Mouse (Mus musculus): ENCODE measurements around the gene Gm4787. TPM values are rescaled to one million over a fixed set of nuclear protein-coding genes. Genes with fewer than 3 reads are reported as not detected.
"Not testable (repeated sequence)": the region's sequence is repeated elsewhere in the genome, so short reads cannot be mapped to it uniquely, and the experiment has no call there.

Gm4787 gene
- 0.43 and 0.51 TPM in 2 replicates for polyA plus RNA-seq (2012; rRNA removed)

DNA sequence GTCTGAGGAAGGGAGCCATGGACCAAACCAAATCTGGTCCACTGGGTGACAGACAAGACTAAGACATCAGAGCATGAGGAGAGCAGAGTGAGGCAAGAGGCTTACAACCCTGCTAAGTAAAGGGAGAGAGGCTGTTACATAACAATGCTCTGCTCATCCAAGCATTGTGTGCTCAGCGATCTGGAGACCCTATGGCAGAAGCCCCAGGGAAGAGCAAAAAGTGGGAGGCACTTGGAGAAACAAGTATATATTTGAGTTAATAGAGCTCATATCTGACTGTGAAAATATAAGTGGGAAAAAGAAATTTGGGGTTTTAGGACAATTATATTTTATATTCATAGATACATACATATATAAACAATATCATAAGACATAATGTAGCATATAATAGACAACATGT is at the start of gene Gm4787:
Gene Gm4787 (minus strand): TSS at position 101 of the 400 bp plus-strand sequence.
- DNase-seq; H3K27me3 ChIP-seq (ENCODE audit: control insufficient read depth, insufficient read depth, low read length); H3K4me3 ChIP-seq (ENCODE audit: control insufficient read depth, insufficient read depth, low read length); H3K4me1 ChIP-seq (replicated peaks; ENCODE audit: control insufficient read depth, insufficient read depth, low read length); H3K36me3 ChIP-seq (ENCODE audit: control insufficient read depth, insufficient read depth, low read length); H3K27ac ChIP-seq (ENCODE audit: control insufficient read depth, insufficient read depth, low read length): not testable (repeated sequence)
- 97% methylated on average over 1 of the region's 1 CpGs for WGBS

DNA sequence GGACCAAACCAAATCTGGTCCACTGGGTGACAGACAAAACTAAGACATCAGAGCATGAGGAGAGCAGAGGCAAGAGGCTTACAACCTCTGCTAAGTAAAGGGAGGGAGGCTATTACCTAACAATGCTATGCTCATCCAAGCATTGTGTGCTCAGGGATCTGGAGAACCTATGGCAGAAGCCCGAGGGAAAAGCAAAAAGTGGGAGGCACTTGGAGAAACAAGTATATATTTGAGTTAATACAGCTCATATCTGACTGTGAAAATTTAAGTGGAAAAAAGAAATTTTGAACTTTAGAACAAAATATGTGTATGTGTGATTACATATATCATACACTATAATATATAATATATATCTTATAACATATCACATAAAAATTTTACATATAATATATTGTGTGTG is 42.6 kb upstream of the Gm4787 start, which contains the start of gene Adam4:
Gene Adam4 (minus strand): TSS at position 101 of the 400 bp plus-strand sequence.
- no peak for DNase-seq
- TF ChIP-seq POLR2A (IDR thresholded peaks at IDR 0.05; ENCODE audit: control insufficient read depth, extremely low read depth, insufficient read depth, low read length, poor library complexity) (no peak), CTCF (IDR thresholded peaks at IDR 0.05; ENCODE audit: borderline replicate concordance, control insufficient read depth, extremely low read depth, insufficient read depth, low read length, poor library complexity) (no peak)
- Histone ChIP-seq H3K4me3 (ENCODE audit: control insufficient read depth, insufficient read depth, low read length) (no peak within 1 kb of the TSS), H3K27me3 (ENCODE audit: control insufficient read depth, insufficient read depth, low read length) (no peaks in the 10 kb centered on the region), H3K27ac (ENCODE audit: control insufficient read depth, insufficient read depth, low read length) (no peak within 1 kb of the TSS), H3K4me1 (replicated peaks; ENCODE audit: control insufficient read depth, insufficient read depth, low read length) (no peaks in the 10 kb centered on the region), H3K36me3 (ENCODE audit: control insufficient read depth, insufficient read depth, low read length) (no peaks in the 10 kb centered on the region)
- WGBS: 97% methylated on average over 1 of the region's 1 CpGs

DNA sequence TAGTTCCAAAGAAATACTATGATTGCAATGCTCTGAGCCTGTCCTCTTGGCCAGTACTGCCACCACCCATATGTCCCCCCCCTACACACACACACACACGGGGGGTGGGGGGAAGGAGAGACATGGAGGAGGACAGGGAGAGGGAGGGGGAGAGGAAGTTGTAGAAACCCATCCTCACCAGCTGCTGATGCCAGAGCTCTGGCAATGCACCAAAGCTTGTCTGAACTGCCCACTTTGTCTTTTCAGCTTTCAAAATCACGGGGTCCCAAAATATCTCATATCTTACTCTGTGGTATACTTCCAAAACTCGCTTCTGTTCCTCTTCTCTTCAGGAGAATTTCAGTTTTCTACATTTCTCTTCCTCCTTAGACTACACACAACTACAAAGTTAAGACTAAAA is 33.9 kb upstream of the Gm4787 start:
- no peak for DNase-seq
- Histone ChIP-seq H3K4me3 (ENCODE audit: control insufficient read depth, insufficient read depth, low read length) (no peak overlapping the region), H3K27ac (ENCODE audit: control insufficient read depth, insufficient read depth, low read length) (no peak overlapping the region), H3K27me3 (ENCODE audit: control insufficient read depth, insufficient read depth, low read length) (no peaks in the 10 kb centered on the region), H3K36me3 (ENCODE audit: control insufficient read depth, insufficient read depth, low read length) (no peaks in the 10 kb centered on the region), H3K4me1 (replicated peaks; ENCODE audit: control insufficient read depth, insufficient read depth, low read length) (no peaks in the 10 kb centered on the region)
- TF ChIP-seq CTCF (IDR thresholded peaks at IDR 0.05; ENCODE audit: borderline replicate concordance, control insufficient read depth, extremely low read depth, insufficient read depth, low read length, poor library complexity): no peak
- TF ChIP-seq POLR2A (IDR thresholded peaks at IDR 0.05; ENCODE audit: control insufficient read depth, extremely low read depth, insufficient read depth, low read length, poor library complexity): no peak
- 57% methylated on average over 3 of the region's 3 CpGs for WGBS

DNA sequence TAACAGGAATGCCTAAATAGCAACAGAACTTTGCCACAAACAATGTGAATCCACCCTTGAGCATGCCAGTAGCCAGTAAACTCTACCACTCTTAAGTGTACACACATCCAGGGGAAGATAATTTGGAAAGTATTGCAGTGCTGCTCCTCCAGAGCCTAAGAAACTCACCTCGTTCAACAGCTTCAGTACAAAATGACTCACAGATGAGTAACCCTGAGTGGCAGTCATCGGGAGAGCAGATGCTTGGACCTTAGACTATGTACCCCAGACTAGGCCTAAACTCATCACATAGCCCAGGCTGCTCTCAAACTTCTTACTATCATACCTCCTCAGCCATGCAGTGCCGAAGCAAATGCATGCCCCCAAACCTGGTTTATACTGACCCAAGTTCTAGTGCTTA is 29.7 kb upstream of the Gm4787 start:
- no peaks in the 10 kb centered on the region for H3K36me3 ChIP-seq (ENCODE audit: control insufficient read depth, insufficient read depth, low read length)
- H3K27ac ChIP-seq (ENCODE audit: control insufficient read depth, insufficient read depth, low read length): no peak overlapping the region
- DNase-seq: no peak
- TF ChIP-seq POLR2A (IDR thresholded peaks at IDR 0.05; ENCODE audit: control insufficient read depth, extremely low read depth, insufficient read depth, low read length, poor library complexity) (no peak), CTCF (IDR thresholded peaks at IDR 0.05; ENCODE audit: borderline replicate concordance, control insufficient read depth, extremely low read depth, insufficient read depth, low read length, poor library complexity) (no peak)
- no peak overlapping the region for H3K4me3 ChIP-seq (ENCODE audit: control insufficient read depth, insufficient read depth, low read length)
- WGBS: 96% methylated on average over 3 of the region's 3 CpGs
- H3K27me3 ChIP-seq (ENCODE audit: control insufficient read depth, insufficient read depth, low read length): no peaks in the 10 kb centered on the region
- no peaks in the 10 kb centered on the region for H3K4me1 ChIP-seq (replicated peaks; ENCODE audit: control insufficient read depth, insufficient read depth, low read length)

DNA sequence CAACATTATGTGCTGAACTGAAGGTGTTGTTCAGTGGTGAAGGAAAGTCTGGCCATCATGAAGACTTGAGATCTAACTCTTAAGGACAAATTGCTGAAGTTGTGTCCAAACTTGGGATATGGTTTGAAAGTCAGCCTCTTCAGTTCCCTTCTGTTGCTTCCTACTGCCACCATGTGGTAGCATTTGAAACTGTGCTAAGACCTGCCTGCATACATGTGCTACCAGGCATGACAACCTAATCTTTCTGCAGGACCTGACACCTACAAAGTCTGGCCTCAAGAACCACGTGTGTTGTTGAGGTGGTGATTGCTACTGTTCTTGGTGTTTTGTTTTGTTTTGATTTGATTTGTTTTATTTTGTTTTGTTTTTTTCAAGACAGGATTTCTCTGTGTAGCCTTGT is 22.9 kb upstream of the Gm4787 start:
- WGBS: 33% methylated on average over 1 of the region's 1 CpGs
- peak; percentile 53 for DNase-seq
- no peak overlapping the region for H3K4me3 ChIP-seq (ENCODE audit: control insufficient read depth, insufficient read depth, low read length)

DNA sequence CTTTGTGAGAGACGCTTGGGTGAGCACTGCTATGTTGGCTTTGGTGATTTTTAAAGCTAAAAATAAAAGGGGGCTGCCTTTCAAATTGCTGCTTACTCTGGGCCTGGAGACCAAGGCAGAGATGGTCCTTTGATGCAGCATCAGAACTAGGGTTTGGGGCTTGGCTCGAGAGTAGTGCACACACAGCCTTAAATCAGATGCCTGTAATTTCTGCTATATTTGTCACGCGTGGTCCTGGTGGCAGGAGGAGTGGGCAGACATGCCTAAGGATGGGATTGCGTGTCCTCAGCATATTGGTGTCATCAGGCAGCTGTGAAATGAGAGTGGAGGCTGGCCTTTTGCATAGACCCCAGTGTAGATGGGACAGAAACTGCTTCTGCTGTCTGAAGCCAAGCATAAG is 45.4 kb downstream of the Gm4787 start:
- no peak overlapping the region for H3K4me3 ChIP-seq (ENCODE audit: control insufficient read depth, insufficient read depth, low read length)
- peaks cover 8% of the 10 kb centered on the region; the same call in 1 of the 2 replicates for H3K27me3 ChIP-seq (ENCODE audit: control insufficient read depth, insufficient read depth, low read length)
- TF ChIP-seq CTCF (IDR thresholded peaks at IDR 0.05; ENCODE audit: borderline replicate concordance, control insufficient read depth, extremely low read depth, insufficient read depth, low read length, poor library complexity): no peak
- no peak for TF ChIP-seq POLR2A (IDR thresholded peaks at IDR 0.05; ENCODE audit: control insufficient read depth, extremely low read depth, insufficient read depth, low read length, poor library complexity)
- 80% methylated on average over 5 of the region's 5 CpGs for WGBS
- H3K36me3 ChIP-seq (ENCODE audit: control insufficient read depth, insufficient read depth, low read length): no peaks in the 10 kb centered on the region
- H3K27ac ChIP-seq (ENCODE audit: control insufficient read depth, insufficient read depth, low read length): no peak overlapping the region
- H3K4me1 ChIP-seq (replicated peaks; ENCODE audit: control insufficient read depth, insufficient read depth, low read length): no peaks in the 10 kb centered on the region
- DNase-seq: no peak

More for the DNA sequence above, 22.9 kb upstream of the Gm4787 start:
- Histone ChIP-seq H3K36me3 (ENCODE audit: control insufficient read depth, insufficient read depth, low read length) (no peaks in the 10 kb centered on the region), H3K27ac (ENCODE audit: control insufficient read depth, insufficient read depth, low read length) (no peak overlapping the region), H3K27me3 (ENCODE audit: control insufficient read depth, insufficient read depth, low read length) (no peaks in the 10 kb centered on the region), H3K4me1 (replicated peaks; ENCODE audit: control insufficient read depth, insufficient read depth, low read length) (no peaks in the 10 kb centered on the region)
- TF ChIP-seq POLR2A (IDR thresholded peaks at IDR 0.05; ENCODE audit: control insufficient read depth, extremely low read depth, insufficient read depth, low read length, poor library complexity) (no peak), CTCF (IDR thresholded peaks at IDR 0.05; ENCODE audit: borderline replicate concordance, control insufficient read depth, extremely low read depth, insufficient read depth, low read length, poor library complexity) (no peak)

DNA sequence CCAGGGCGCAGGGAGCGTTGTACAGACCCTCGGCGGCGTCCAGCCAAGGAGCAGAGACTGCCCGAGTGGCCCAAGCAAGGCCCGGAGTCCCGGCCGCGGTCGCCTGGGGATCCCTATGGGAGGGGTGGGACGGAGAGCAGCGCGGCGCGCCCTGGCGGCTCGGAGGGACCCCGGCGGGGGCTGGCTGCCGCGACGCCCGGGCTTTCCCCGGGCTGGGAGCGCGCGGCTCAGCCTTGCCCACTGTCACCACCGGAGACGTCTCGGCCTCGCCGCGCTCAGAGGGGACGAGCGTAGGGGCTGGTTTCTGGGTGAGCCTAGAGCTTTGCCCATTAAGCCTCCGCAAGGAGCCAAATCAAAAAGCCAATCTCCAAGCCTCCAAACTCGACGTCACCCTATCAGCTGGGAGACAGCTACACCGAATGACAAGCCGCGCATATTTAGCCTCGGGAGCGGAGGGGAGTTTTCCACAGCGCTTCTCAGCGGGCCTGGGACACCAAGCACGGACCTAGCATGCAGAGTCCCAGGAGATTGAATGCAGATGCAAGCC is 46.3 kb downstream of the Gm4787 start, which contains the start of gene Slc8a3:
Gene Slc8a3 (minus strand): TSS at position 306 of the 547 bp plus-strand sequence.
- Histone ChIP-seq H3K36me3 (ENCODE audit: control insufficient read depth, insufficient read depth, low read length) (no peaks in the 10 kb centered on the region), H3K27ac (ENCODE audit: control insufficient read depth, insufficient read depth, low read length) (no peak within 1 kb of the TSS), H3K4me3 (ENCODE audit: control insufficient read depth, insufficient read depth, low read length) (no peak within 1 kb of the TSS), H3K27me3 (ENCODE audit: control insufficient read depth, insufficient read depth, low read length) (peaks cover 8% of the 10 kb centered on the region; the same call in 1 of the 2 replicates), H3K4me1 (replicated peaks; ENCODE audit: control insufficient read depth, insufficient read depth, low read length) (no peaks in the 10 kb centered on the region)
- DNase-seq: no peak
- TF ChIP-seq CTCF (IDR thresholded peaks at IDR 0.05; ENCODE audit: borderline replicate concordance, control insufficient read depth, extremely low read depth, insufficient read depth, low read length, poor library complexity) (no peak), POLR2A (IDR thresholded peaks at IDR 0.05; ENCODE audit: control insufficient read depth, extremely low read depth, insufficient read depth, low read length, poor library complexity) (no peak)
- 5% methylated on average over 47 of the region's 47 CpGs for WGBS

All from thymus, adult 2 months (tissue).